Mouse (Mus musculus) small intestine, adult 2 months (tissue): ENCODE measurements around the gene Ccdc194.

ENCODE experiments used
- CTCF ChIP-seq: fragments of 200-500 bp; IDR thresholded peaks from 2 replicates; pipeline ENCODE4 v1.5.1; 2012; ENCODE audit warnings: low read depth, mild to moderate bottlenecking, control low read depth, inconsistent platforms, low read length, moderate library complexity, mixed read lengths; ENCODE audit not compliant: insufficient replicate concordance, insufficient read length; ENCODE audit errors: extremely low read depth
- POLR2A ChIP-seq: fragments of 200-500 bp; IDR thresholded peaks from 2 replicates; pipeline ENCODE4 v1.6.1; 2012; ENCODE audit warnings: low read depth, mild to moderate bottlenecking, control low read depth, inconsistent platforms, low read length, moderate library complexity

DNA sequence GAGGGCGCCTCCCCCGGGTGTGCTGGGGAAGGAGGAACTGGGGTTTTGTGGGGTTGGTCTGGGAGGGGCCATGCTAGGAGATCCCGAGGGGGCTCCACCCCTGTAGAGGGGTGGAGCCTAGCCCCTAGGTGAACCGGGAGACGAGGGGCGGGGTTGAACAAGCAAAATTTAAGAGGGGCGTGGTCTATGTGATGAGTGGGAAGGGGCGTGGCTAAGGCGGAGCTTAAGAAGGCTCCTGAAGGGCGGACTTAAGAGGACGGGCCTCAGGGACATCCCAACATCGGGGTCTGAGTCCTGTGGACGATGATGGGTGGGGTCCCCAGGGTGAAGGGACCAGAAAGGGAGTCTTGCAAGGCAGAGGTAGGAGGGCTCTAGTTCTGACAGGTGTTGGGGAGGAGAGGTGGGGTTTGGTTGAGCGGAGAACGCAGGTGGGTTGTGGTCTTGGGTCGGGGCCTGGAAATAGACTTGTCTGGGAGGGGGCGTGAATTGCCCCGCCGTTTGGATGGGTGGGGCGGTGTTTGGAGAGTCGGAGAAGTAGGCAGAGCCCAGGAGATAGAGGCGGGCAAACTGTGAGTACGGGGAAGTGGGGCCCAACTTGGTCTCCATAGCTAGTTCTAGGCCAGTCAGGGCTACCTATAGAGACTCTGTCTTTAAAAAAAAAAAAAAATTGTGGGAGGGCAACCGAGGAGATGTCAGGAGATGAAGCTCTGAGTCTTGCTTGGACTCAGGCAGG lies 33.6 kb upstream of the Ccdc194 start:
- TF ChIP-seq POLR2A: no peak; the same call in 1 of the 2 replicates
- TF ChIP-seq CTCF: no peak
